Mouse (Mus musculus) lung, postnatal 10 days (tissue): ENCODE measurements at regions not wholly inside any gene's neighbourhood (a gene's known extent, or its start where the extent isn't known, plus 50 kb on each side); places are given as distances from the start of the nearest gene placed in this dataset.

Experiments used
- DNase-seq: peaks from one replicate; pipeline ENCODE4 v3.0.0; 2021

DNA sequence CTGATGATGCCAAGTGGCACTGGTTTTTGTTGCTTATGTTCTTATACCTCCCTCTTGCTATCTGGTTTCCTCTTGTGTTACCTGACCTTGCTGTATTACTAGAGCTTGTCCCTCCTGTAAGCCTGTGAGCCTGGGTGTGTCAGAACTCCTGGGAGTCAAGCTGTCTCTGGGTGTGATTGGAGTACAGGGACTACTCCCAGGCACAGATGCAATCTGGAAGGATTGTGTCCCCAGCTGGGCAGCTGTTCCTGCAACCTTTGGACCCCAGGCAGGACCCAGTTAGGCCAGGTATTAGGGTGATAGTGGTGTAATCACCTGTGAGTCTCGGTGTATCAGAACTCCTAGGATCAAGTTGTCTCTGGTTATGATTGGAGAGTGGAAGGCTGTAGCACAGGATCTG, 97.4 kb upstream of the Dock11 start:
- DNase-seq = no peak

DNA sequence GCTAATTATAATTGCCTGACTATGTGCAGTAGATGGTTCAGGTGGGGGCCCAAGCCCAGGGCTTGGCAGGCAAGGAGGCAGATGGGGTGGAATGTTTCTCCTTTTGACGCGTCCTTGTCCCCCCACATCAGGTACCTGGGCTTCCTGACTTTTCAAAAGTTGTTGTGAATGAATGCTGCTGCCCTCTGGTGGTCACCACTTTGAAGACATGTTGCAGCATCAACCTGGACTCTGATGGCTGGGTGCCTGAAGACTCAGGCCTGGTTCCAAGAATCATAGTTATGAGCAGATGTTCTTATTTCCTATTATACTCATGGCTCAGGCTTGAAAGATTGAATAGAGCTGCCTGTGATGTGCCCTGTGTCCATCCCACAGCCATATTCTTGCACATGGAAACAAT, 75.4 kb upstream of the Dock11 start:
- DNase-seq = peak; percentile 12

DNA sequence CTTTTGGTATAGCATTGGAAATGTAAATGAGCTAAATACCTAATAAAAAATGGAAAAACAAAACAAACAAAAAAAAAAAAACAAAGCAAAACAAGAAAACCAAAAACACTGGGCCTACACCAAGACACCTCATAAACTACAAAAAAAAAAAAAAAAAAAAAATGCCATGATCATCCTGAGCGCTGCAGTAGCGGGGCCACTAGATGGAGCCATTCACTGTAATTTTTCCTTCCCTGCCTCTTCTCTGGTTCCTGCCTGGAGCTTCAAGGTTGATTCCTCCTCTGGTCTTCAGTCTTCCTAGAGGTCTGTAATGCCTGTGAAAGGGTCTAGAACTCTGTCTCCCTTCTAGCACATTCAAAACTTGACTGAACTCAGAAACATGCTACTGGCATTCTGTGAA, 54.2 kb upstream of the Dock11 start:
- peak; percentile 40 for DNase-seq

DNA sequence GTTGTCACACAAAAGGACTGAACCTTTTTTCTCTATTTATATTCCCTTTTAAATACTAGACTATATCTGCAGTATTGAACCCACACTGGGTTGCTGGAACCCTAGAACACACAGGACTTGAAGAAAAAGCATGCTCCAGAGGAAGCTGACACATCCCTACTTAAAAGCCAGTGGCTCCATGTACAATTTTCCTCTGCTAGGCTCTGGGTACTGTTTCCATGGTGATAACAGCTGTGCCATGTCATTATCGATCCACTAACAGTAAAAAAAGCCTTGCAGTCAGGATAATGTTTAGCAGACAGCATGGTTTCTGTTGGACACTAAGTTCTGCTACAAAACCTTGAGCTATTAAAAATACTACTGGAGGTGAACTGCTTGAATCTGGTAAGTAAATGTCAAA, 50.6 kb upstream of the Dock11 start:
- DNase-seq = no peak
